Mouse (Mus musculus) megakaryocyte, embryonic 14.5 days (primary cell): ENCODE measurements around the gene Zfx.

Source experiments
- FLI1 ChIP-seq: IDR thresholded peaks from 2 replicates; pipeline ENCODE4 v1.6.1; 2012; ENCODE audit warnings: low read length, inconsistent platforms, mixed read lengths
- GATA1 ChIP-seq: IDR thresholded peaks from 3 replicates; pipeline ENCODE4 v1.6.1; 2012; ENCODE audit warnings: mixed read lengths, low read length, inconsistent platforms, borderline replicate concordance

DNA sequence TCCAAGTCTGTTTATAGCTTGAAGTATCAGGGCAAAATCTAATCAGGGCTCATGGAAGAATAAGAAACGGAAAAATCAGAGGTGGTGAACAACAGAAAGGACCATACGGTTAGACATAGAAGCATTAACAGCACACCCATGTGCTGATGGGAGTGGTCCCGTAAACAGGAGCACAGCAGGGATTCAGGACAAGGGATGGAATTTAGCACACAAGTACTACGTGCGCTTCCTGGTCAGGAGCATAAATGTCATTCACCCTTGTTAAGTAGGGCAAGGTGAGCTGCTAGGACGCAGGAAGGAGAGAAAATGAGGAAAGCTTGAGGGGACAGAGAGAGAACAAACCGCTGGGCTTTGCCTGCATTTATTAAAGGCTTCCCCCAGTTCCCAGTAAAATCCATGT is 93.4 kb downstream of the Zfx start:
- TF ChIP-seq GATA1 (no peak), FLI1 (no peak)
